Mouse (Mus musculus): ENCODE data around the gene Thnsl2. TPM values are rescaled to one million over a fixed set of nuclear protein-coding genes. Genes with fewer than 3 reads are reported as not detected.

Thnsl2 gene
- polyA plus RNA-seq, 2 experiments, result 5.6 to 8.6 TPM

DNA sequence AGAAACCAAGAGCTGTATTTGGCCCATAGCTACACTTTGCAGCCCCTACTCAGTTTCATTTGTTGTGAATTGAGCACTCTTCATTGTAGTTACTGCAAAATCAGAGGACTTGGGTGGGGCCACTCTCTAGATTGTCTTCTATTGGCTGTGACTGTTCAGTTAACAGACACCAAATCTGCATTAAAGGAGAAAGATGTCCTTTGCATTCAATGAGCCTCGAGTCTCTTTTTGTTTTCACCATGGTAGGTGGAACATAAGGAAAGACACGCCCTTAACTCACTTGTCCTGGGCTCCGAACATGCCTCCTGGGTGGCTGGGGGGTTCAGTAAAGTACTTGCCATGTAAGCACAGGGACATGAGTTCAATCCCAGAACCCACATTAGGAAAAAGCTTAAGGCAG, 48.1 kb downstream of the Thnsl2 start:
- TF ChIP-seq POLR2A (IDR thresholded peaks at IDR 0.05; ENCODE audit: borderline replicate concordance, extremely low read depth, insufficient read depth, insufficient read length), result no peak
- WGBS, result 96% methylated on average over 3 of the region's 3 CpGs

GRCm38 (mm10) chr6:71094693-71095092, 49.5 kb downstream of the Thnsl2 start:
- H3K4me1 ChIP-seq (ENCODE audit: control insufficient read depth, insufficient read depth, low read length), result no peaks in the 10 kb centered on the region
- 74% methylated on average over 5 of the region's 5 CpGs for WGBS
- no peak for ATAC-seq (ENCODE audit: low FRiP score, low read depth)
- no peak for TF ChIP-seq POLR2A (IDR thresholded peaks at IDR 0.05; ENCODE audit: borderline replicate concordance, extremely low read depth, insufficient read depth, insufficient read length)
- no peak overlapping the region for H3K27ac ChIP-seq (replicated peaks; ENCODE audit: low read depth, low read length)
- H3K9ac ChIP-seq (ENCODE audit: low read depth, low read length, severe bottlenecking), result no peak overlapping the region
- H3K4me3 ChIP-seq (replicated peaks; ENCODE audit: low read length), result no peak overlapping the region
- H3K27me3 ChIP-seq (ENCODE audit: control insufficient read depth, insufficient read depth, low read length), result no peaks in the 10 kb centered on the region
- no peak overlapping the region for H3K4me2 ChIP-seq (replicated peaks; ENCODE audit: low read depth, low read length, severe bottlenecking)
- DNase-seq (ENCODE audit: low spot score), result no peak
- H3K9me3 ChIP-seq (ENCODE audit: control insufficient read depth, low read length), result no peaks in the 10 kb centered on the region
- no peaks in the 10 kb centered on the region for H3K36me3 ChIP-seq (ENCODE audit: control insufficient read depth, insufficient read depth, low read length)

More for the DNA sequence above, 48.1 kb downstream of the Thnsl2 start:
- Histone ChIP-seq H3K27me3 (ENCODE audit: control insufficient read depth, insufficient read depth, low read length) (no peaks in the 10 kb centered on the region), H3K4me2 (replicated peaks; ENCODE audit: low read depth, low read length, severe bottlenecking) (no peak overlapping the region), H3K4me3 (replicated peaks; ENCODE audit: low read length) (no peak overlapping the region), H3K4me1 (ENCODE audit: control insufficient read depth, insufficient read depth, low read length) (no peaks in the 10 kb centered on the region), H3K27ac (replicated peaks; ENCODE audit: low read depth, low read length) (no peak overlapping the region), H3K9me3 (ENCODE audit: control insufficient read depth, low read length) (no peaks in the 10 kb centered on the region), H3K36me3 (ENCODE audit: control insufficient read depth, insufficient read depth, low read length) (no peaks in the 10 kb centered on the region), H3K9ac (ENCODE audit: low read depth, low read length, severe bottlenecking) (no peak overlapping the region)
- DNase-seq (ENCODE audit: low spot score), result no peak
- no peak for ATAC-seq (ENCODE audit: low FRiP score, low read depth)

- no peak overlapping the region for H3K4me2 ChIP-seq (replicated peaks; ENCODE audit: low read depth, low read length, severe bottlenecking)
- H3K4me3 ChIP-seq (replicated peaks; ENCODE audit: low read length), result no peak overlapping the region
- DNase-seq (ENCODE audit: low spot score) (no peak), ATAC-seq (ENCODE audit: low FRiP score, low read depth) (no peak)
- no peaks in the 10 kb centered on the region for H3K4me1 ChIP-seq (ENCODE audit: control insufficient read depth, insufficient read depth, low read length)
- no peak overlapping the region for H3K9ac ChIP-seq (ENCODE audit: low read depth, low read length, severe bottlenecking)
- no peaks in the 10 kb centered on the region for H3K36me3 ChIP-seq (ENCODE audit: control insufficient read depth, insufficient read depth, low read length)
- no peaks in the 10 kb centered on the region for H3K27me3 ChIP-seq (ENCODE audit: control insufficient read depth, insufficient read depth, low read length)
- TF ChIP-seq POLR2A (IDR thresholded peaks at IDR 0.05; ENCODE audit: borderline replicate concordance, extremely low read depth, insufficient read depth, insufficient read length), result no peak
- 84% methylated on average over 6 of the region's 6 CpGs for WGBS
- no peaks in the 10 kb centered on the region for H3K9me3 ChIP-seq (ENCODE audit: control insufficient read depth, low read length)
- H3K27ac ChIP-seq (replicated peaks; ENCODE audit: low read depth, low read length), result no peak overlapping the region
Observed at GRCm38 (mm10) chr6:71093686-71094085, 50.6 kb downstream of the Thnsl2 start.

GRCm38 (mm10) chr6:71090475-71090874, 53.8 kb downstream of the Thnsl2 start:
- Histone ChIP-seq H3K27ac (replicated peaks; ENCODE audit: low read depth, low read length) (no peak overlapping the region), H3K36me3 (ENCODE audit: control insufficient read depth, insufficient read depth, low read length) (no peaks in the 10 kb centered on the region), H3K9ac (ENCODE audit: low read depth, low read length, severe bottlenecking) (no peak overlapping the region), H3K27me3 (ENCODE audit: control insufficient read depth, insufficient read depth, low read length) (no peaks in the 10 kb centered on the region), H3K4me2 (replicated peaks; ENCODE audit: low read depth, low read length, severe bottlenecking) (no peak overlapping the region), H3K9me3 (ENCODE audit: control insufficient read depth, low read length) (0 out of 2 replicates have a peak, but pooled peaks cover 3% of the 10 kb centered on the region), H3K4me3 (replicated peaks; ENCODE audit: low read length) (no peak overlapping the region), H3K4me1 (ENCODE audit: control insufficient read depth, insufficient read depth, low read length) (no peaks in the 10 kb centered on the region)
- no peak for TF ChIP-seq POLR2A (IDR thresholded peaks at IDR 0.05; ENCODE audit: borderline replicate concordance, extremely low read depth, insufficient read depth, insufficient read length)
- WGBS, result 79% methylated on average over 5 of the region's 5 CpGs
- ATAC-seq (ENCODE audit: low FRiP score, low read depth) (no peak), DNase-seq (ENCODE audit: low spot score) (no peak)

GRCm38 (mm10) chr6:71089735-71090134, 54.5 kb downstream of the Thnsl2 start:
- Histone ChIP-seq H3K4me2 (replicated peaks; ENCODE audit: low read depth, low read length, severe bottlenecking) (no peak overlapping the region), H3K4me3 (replicated peaks; ENCODE audit: low read length) (no peak overlapping the region), H3K27me3 (ENCODE audit: control insufficient read depth, insufficient read depth, low read length) (no peaks in the 10 kb centered on the region), H3K4me1 (ENCODE audit: control insufficient read depth, insufficient read depth, low read length) (no peaks in the 10 kb centered on the region), H3K36me3 (ENCODE audit: control insufficient read depth, insufficient read depth, low read length) (no peaks in the 10 kb centered on the region), H3K9me3 (ENCODE audit: control insufficient read depth, low read length) (0 out of 2 replicates have a peak, but pooled peaks cover 3% of the 10 kb centered on the region), H3K9ac (ENCODE audit: low read depth, low read length, severe bottlenecking) (no peak overlapping the region), H3K27ac (replicated peaks; ENCODE audit: low read depth, low read length) (no peak overlapping the region)
- ATAC-seq (ENCODE audit: low FRiP score, low read depth), result no peak
- no peak for TF ChIP-seq POLR2A (IDR thresholded peaks at IDR 0.05; ENCODE audit: borderline replicate concordance, extremely low read depth, insufficient read depth, insufficient read length)
- WGBS, result 85% methylated on average over 4 of the region's 4 CpGs
- DNase-seq (ENCODE audit: low spot score), result no peak

DNA sequence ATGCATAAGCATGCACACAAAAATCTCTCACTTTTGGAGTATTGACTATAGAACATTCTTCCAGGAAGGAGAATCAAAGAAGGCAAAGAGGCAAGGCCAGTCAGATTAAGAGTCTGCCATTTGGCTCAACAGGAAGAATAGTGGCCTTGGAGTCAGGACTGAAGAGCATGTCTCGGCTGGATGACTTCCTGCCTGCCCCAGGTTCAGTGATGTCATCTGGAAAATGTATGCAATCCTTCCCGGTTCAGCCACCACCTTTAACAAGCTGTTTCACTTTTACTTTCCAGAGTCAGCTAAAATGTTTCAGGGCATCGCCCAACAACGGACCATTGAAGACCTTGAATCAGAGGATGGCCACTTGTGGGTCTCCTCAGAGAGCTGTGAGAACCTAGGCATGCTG, 55.2 kb downstream of the Thnsl2 start:
- Histone ChIP-seq H3K27ac (replicated peaks; ENCODE audit: low read depth, low read length) (no peak overlapping the region), H3K4me2 (replicated peaks; ENCODE audit: low read depth, low read length, severe bottlenecking) (no peak overlapping the region), H3K4me1 (ENCODE audit: control insufficient read depth, insufficient read depth, low read length) (no peaks in the 10 kb centered on the region), H3K36me3 (ENCODE audit: control insufficient read depth, insufficient read depth, low read length) (no peaks in the 10 kb centered on the region), H3K27me3 (ENCODE audit: control insufficient read depth, insufficient read depth, low read length) (no peaks in the 10 kb centered on the region), H3K4me3 (replicated peaks; ENCODE audit: low read length) (no peak overlapping the region), H3K9ac (ENCODE audit: low read depth, low read length, severe bottlenecking) (no peak overlapping the region), H3K9me3 (ENCODE audit: control insufficient read depth, low read length) (0 out of 2 replicates have a peak, but pooled peaks cover 3% of the 10 kb centered on the region)
- no peak for TF ChIP-seq POLR2A (IDR thresholded peaks at IDR 0.05; ENCODE audit: borderline replicate concordance, extremely low read depth, insufficient read depth, insufficient read length)
- 57% methylated on average over 4 of the region's 4 CpGs for WGBS
- DNase-seq (ENCODE audit: low spot score), result no peak
- no peak for ATAC-seq (ENCODE audit: low FRiP score, low read depth)
